Mouse (Mus musculus) forelimb bud, embryonic 11.5 days (tissue): Measurements from ENCODE around the gene Gabbr2.
"Not testable (repeated sequence)": the region's sequence is repeated elsewhere in the genome, so short reads cannot be mapped to it uniquely, and the experiment has no call there.

Source experiments
- DNase-seq: peaks from one replicate; pipeline ENCODE4 v3.0.0-alpha.2; 2012; ENCODE audit warnings: low read depth, low spot score

Gabbr2 gene

DNA sequence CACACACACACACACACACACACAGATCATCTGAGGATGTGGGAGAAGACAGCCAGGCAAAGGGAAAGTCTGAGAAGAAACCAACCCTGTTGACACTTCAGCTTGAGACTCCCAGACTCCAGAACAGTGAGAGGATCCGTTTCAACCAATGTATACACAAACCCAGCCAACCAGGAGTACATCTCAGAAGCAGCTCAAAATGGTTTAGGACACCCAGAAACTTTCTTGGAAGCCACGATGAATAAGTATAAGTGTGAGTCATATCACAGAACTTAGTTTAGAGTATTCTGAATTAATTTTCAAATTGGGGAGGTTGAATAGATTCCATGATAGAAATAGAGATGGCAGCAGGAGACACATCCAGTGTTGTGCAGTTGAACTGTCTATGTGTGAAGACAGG, 335.7 kb downstream of the Gabbr2 start:
- DNase-seq: no peak

DNA sequence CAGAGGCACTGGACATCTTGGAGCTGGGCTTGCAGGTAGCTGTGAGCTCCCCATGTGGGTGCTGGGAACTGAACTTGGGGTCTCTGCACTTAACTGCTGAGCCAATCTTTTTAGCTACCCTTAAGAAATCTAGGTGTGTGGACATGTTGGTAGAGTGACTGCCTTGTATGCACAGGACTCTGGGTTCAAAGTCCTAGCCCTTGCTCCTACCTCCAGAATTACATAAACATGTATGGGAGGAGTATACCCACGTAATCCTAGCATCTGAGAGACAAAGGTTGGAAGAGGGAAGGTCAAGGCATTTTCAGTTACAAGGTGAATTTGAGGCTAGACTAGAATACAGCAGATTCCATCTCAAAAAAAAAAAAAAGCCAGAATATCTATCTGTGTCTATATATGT, 336.4 kb downstream of the Gabbr2 start:
- no peak for DNase-seq

DNA sequence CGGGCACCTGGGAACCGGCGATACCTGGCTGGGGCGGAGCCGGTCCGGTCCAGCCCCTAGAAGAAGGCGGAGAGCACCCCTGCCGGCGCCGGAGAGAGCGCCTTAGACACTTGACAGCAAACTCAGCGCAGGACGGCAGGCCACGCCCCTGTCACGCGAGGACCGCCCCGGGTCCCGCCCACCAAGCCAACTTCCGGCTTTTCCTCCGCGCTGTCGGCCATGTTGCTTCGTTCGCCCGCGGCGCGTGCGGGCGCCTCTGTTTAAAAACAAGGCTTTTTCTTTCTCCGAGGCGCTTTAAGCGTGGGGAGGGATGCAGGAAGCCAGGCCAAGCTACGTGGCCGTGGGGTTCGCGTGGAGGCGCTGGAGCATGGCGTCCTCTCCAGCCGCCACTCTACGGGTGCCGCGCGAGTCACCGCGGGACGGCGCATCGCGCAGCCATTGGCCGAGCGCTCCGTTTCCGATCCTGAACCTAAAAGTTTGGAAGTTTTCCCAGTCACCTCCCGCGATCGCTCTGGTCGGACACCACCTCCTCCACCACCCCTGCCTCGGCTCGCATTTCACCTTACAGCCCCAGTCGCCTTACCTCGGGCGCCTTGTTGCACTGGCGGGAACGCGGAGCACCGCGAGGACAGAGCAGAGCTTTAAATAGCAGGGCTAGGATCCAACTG, 341.5 kb downstream of the Gabbr2 start, which contains the start of gene Tbc1d2:
TSS of gene Tbc1d2 (minus strand) at position 124 of the 668 bp plus-strand sequence.
- DNase-seq: peak; percentile 90

DNA sequence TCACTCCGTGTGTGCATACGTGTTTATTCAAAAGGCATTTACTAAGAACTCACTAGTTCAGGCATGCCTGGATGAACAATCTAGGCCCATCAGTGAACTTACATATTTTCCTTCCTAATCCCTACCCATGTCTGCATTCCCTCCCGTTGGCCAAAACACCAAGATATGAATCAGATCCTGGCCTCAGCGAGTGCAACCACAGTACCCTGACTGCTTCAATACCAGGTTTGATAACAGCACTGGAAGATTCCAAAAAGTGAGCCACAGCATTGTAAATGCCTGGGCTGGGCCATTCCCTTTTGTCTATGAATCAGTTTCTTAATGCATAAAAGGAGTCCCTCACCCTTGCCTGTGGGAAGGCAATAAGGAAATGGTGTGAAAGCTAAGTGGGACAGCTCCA, 342.5 kb downstream of the Gabbr2 start:
- no peak for DNase-seq

DNA sequence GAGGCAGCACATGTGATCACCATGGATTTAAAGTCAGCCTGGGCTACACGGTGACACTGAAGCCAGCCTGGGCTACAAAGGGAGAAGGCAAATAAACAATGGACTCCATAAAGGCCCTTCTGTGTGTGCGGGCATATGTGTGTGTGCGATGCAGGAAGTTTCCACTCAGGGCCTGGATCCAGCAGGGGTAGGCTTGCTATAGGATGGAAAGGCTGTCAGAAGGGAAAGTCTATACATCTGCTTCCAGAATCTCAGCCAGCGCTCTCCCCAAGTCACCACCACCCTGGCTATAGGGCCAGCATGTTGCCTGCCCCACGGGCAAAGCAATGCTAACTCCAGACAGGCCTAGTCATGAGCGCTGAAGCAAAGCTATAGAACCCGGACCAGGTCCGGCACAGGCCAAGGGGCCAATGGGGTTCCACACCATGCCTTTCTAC, 348.0 kb downstream of the Gabbr2 start:
- no peak for DNase-seq

DNA sequence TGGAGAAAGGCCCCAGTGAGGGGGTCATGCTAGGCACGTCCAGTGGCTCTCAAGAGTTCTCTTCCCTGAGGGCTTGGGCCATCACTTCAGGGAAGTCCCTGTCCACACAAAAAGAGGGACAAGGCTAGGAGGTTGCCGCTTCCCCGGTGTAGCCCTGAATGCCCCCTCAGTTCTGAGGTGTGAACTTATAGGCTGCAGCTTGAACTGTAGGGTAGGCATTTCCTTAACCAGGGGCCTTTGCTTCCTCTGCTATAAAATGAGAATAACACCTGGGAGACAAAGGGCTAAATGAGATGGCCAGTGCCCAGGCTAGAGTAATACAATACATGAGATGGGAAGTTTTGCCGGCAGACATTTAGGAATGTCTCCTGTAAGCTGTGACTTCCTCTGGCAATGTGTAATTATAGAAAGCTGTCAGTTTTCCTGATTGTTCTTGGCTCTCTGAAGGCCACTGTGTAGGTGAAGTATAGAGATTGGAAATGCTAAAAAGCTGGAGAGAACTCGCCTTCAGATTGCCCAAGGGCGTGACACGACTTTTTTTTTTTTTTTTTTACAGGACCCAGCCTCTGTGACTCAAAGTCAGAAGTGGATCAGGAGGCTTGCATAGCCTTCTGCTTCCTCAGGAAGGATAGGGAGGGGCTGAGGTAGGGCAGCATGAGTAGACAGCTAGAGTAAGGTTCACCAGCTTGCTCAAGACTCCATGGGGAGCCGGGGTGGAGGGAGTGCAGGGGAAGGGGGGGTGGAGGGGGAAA, 348.6 kb downstream of the Gabbr2 start:
- no peak for DNase-seq

DNA sequence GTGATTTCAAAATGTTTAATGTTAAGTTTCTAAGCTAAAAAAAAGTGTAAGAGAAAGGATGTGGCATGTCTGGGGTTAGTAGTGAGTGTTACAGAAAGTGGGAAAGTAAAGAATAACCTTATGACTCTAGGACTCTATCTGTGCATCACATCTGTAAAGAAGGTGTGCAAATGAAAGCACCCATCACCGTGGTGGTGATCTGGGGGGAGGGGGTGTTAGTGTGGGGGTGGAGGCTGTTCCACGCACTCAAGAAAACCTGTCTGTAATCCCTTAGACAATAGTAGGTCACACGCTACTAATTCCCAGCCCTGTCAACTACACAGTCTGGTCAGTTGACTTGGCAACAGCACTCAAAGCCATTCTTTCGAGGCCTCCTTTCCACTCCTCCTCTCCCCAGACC, 350.4 kb downstream of the Gabbr2 start:
- no peak for DNase-seq

DNA sequence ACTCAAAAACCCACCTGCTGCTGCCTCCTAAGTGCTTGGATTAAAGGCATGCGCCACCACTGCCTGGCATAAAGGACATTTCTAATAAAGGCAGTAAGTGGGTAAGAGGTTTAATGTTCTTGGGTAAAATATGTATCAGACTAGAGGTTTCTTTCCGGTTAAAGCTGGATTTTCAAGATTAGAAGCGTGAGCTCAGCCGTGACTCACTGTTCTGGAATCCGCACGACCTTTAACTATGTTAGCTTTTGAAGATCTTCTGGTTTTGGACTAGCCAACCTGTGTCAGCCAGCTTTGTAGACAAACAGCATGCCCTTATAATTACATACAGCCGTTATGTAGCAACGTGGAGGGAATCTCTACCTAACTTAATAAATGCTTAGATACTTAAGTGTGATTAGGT, 351.8 kb downstream of the Gabbr2 start:
- no peak for DNase-seq

DNA sequence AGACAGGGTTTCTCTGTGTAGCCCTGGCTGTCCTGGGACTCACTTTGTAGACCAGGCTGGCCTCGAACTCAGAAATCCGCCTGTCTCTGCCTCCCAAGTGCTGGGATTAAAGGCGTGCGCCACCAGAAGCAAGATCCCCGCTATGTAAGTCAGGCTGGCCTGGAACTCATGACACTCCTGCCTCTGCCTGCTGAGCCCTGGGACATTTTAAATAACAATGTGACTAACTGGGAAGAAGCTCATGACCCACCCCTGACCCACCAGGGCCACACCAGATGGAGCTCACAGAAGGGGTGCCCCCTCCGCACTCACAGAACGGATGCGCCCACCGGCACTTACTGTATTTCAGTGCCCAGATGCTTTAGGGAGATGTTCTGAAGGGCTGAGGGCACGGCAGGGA, 354.4 kb downstream of the Gabbr2 start:
- DNase-seq: not testable (repeated sequence)

DNA sequence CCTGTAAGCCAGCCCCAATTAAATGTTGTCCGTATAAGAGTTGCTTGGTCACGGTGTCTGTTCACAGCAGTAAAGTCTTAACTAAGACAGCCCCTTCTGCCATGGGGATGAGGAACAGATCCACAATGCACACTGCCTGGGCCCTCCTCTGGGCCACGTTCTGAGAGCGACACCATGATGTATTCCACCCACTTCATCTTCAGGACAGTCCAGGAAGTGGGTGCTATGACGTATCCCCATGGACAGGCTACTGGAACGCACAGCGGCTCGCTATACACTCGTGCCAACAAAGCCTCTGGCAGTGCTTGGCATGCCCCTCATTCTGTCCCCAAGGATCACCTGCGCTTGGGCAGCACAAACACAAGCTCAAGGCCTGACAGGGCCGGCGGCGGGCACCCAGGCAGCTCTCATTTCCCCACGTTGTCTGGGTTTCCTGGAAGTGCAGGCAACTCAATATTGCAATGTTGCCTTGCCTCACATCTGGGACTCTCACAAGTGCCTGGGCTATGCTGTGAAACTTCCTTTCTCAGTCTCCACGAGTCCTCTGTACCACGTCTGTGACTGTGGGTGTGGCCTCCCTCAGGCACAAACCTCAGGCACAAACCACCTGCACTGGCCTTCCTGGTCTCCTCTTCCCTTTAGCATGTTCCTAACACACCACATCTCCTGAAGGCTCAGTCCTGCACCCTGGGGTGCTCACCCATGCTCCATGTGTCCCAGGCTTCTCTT, 355.8 kb downstream of the Gabbr2 start:
- DNase-seq: no peak

DNA sequence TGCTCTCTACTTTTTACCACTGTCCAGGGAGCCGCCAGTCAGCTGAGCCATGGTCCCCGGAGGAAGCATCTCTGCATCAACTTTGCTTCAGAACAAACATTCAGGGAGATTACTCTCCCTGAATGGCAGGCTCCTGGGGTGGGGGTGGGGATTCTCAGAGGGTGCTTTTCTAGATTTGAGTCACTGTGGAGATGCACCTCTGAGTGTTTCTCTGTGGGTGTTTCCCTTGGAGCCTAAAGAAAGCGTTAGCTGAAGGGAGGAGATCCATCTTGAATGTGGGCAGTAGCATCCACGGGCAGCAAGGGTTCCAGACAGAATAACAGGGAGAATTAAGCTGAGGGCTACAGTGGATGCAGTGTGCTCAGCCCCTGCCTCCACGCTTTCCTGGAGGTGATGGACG, 356.8 kb downstream of the Gabbr2 start:
- DNase-seq: no peak

DNA sequence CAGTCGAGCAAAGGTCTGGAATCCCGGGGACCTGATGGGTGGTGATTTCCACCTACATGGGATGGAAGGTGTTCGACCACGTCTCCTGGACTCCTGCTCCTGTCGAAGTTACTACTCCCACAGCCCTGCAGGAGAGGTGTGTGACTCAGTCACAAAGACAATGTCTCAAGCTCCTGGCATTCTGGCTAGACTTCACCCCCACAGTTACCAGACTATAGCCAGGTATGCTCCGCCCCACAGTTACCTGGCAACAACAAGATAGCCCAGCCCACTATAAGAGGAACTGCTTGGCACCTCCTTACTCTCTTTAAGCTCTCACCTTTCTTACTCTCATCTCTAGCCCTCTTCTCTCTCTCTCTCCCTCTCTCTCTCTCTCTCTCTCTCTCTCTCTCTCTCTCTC, 358.1 kb downstream of the Gabbr2 start:
- DNase-seq: not testable (repeated sequence)

DNA sequence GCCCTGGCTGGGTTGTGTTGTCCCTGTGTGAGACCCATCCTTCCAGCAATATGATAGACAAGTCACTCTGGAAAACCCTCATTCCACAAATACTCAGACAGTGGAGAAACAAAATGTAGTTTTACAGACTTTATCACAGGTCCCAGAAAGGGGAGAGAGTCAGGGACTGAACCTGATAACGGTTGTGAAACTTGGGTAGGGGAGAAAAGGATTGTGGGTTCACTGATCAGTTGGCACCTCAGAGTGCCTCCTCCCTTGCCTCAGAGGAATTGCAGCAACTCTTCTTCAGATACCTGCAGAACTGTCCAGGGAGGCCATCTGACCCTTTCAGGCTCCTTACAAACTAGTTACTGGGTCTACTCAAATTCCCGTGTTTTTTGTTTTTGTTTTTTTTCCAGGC, 359.2 kb downstream of the Gabbr2 start:
- no peak for DNase-seq

DNA sequence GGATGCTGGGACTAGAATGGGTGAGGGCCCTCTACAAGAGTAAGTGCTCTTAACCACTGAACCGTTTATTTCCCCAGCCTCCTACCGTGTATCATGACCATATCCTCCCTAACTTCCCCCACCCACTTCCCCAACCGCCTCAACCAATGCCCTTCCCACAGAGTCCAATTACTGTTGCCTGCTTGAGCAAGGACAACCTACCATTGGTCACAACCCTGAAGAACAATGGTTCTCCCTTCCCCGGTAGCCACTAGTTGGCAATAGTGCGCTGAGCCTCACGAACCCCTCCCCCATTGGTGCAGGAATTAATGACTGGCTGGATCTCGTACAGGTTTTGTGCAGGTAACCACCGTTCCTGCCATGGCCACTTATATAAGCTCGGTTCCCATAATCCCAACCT, 361.3 kb downstream of the Gabbr2 start:
- no peak for DNase-seq

DNA sequence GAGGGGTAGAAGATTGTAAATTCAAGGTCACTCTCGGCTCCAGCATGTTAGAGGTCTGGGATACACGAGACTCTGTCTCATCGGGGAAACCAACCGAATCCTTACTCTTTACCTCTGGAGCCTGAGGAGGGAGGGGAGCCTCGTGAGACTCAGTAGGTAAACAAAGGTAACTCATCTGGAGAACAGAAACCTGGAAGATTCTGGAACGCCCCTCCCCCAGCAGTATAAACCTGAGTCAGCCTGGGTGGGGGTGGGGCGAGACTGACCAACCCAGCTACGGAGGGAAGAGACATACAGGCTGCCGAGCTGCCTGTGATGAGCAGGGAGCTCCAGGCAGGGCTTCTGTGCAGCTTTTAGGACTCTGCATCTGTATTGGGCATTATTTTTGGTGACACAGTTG, 362.8 kb downstream of the Gabbr2 start:
- no peak for DNase-seq

DNA sequence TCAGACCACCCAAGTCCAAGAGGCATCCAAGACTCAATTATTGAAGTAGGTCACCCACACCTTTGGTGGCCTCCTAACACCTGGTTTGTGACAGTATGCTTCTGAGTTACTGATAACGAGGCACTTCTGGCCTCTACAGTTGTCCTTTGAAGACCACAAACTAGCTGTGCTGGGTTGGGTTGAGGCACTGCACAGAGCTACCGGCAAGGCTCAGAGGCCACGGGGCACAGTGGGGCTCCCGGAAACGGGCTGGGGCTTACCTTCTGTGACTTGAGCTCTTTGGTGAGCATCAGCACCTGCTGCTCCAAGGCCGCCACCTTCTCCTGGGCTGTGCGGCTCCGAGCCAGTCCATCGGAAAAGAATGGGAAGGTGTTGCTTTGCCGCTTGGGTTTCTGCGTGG, 363.6 kb downstream of the Gabbr2 start:
- no peak for DNase-seq

DNA sequence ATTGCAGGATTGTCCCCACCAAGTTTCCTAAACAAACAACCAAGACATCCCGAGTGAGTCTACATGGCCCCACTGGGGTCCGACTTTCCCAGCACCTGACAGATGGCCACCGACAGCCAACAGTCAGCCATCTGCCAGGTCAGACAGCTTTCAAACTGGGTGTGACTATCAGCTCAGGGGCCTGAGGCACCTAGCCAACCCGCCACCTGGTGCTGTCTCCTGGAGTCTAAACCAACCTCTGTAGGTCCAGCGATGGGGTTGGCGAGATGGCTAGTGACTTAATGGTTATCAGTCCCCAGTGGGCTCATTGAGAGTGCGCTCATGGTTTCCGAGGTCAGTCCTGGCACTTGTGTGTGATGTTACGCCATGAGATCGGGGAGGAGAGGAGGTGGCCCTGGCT, 366.6 kb downstream of the Gabbr2 start:
- no peak for DNase-seq

DNA sequence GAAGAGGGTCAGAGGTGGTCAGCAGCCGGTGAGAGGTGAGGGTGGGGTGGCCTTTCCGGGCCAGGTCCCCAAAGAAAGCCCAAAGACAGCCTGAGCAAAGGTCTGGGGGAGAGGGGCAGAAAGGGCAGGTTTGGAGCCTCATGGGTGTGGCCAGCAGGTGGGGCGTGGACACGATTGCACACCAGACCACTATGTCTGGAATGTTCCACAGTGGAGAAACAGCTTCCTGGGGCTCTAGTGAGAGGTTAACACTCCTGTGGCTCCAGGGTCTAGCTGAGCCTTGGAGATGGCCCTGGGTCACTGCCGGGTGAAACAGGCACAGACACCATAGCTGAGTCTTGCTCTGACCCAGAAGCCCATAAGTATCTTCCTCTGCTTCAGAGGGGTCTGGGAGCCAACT, 368.7 kb downstream of the Gabbr2 start:
- no peak for DNase-seq

DNA sequence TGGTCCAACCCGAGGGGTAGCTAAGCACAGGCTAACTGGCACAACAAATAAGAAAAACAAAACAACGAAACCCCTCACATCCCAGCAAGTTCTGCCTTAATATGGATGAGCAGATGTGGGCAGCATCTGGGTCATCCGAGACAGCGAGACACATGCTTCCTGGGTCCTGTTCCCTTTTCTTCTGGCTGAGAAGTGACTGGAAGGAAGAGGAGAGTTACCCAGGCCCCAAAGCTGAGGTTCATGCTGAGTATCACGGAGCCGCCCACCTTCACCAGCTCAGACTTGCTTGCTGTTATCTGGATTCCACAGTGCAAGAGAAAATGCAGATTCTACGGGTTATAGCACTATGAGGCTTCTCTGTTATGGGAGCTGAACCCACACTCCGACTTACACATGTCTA, 370.7 kb downstream of the Gabbr2 start:
- no peak for DNase-seq

DNA sequence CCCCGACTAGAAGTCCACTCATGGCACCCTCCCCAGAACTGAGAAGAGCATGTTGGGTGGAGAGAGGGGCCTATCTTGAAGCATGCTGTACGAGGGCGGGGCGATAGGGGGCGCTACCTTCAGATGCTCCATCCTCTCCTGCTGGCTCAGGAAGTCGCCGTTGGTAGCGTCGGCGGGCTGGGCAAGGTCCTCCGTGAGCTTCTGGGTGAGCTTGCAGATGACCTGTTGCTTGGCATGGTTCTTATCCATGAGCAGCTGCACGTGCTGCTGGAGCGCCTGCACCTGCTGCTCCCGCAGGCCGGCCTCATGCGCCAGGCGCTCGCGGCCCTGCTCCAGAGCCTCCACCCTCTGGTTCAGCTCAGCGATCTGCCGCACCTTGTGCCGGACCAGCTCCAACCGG, 371.3 kb downstream of the Gabbr2 start:
- no peak for DNase-seq

DNA sequence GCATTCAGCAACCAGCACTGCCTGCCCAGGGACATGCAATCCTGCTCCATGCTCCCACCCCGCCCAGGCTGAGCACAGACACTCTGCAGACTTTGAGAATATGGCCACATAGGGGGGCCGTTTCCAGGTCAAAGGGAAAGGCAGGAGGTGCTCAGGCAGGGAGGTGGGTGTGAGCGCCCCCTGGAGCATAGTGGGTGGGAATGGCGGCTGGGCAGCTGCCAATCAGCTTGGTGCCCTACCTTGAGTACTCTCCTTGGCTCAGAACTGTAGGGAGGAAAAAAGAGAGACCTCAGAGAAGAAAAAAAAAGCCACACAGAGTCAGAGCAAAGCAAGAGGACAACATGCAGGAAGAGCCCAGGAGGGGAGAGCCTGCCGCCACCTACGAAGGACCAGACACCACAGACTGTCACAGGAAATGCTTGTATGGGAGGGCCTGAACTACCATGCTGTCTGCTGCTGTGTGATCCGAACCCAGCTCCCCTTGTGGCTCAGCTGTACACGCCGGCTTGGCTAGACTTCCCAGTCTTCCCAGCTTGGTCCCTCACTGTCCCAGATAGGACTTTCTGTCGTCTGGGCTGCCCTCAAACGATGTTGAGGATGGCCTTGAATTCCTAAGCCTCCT, 373.4 kb downstream of the Gabbr2 start:
- DNase-seq: no peak

DNA sequence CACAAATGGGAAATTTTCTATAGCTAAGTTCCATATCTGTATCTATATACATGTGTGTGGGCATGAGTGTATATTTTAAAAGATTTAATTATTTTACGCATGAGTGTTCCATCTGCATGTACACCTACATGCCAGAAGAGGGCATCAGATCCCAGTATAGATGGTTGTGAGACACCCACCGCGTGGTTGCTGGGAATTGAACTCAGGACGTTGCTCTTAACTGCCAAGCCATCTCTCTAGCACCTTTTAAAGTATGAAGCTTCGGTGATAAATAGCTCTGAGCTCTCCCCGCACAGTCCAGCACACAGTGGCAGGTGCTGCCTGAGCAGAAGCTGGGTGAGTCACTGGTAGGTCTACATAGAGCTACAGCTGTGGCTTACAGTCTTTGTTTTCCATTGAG, 374.3 kb downstream of the Gabbr2 start:
- DNase-seq: no peak
